Mouse (Mus musculus): ENCODE data around the gene Myo18a. TPM values are rescaled to one million over a fixed set of nuclear protein-coding genes. Genes with fewer than 3 reads are reported as not detected.

The Myo18a gene
- total RNA-seq, 2 experiments from 2014 or later, result 53.9 to 80.1 TPM

DNA sequence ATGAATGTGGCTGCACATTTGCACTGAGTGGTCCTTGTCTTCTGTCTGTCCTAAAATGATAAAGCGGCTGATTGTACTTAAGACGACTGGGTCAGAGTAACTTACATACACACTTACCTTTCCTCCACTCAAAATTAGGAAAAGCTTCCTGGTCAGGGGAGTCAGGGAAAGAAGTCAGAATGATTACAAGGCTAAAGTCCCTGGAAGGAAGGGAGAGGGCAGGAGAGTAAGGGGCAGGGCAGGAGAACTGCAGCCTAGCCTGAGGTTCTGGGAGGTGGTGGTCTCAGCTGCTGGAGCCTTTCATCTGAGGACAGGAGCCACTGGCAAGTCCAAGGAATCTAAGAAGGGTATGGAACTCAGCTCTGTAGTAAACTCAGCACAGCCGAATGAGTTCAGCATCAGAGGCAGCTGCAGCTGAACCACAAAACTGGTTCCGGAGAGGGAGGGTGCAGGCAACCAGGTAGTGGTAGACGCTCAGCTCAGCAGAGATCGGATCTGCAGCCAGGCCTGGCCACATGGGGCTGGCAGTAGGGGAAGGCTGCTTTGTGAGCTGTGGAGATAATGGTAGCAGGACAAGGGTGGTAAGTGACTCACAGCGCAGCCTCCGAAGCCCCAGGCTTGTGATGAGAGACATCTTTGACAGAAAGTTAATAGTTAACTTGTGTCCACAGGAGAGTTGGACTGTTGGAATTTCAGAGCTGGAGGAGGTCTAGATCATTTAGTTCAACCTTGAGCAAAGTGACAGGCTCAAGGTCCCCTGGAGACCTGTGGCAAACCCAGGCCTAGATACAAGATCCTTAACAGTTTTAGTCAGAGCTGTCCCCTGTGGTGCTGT, 9.1 kb downstream of the Myo18a start:
- peak; percentile 21 for DNase-seq

DNA sequence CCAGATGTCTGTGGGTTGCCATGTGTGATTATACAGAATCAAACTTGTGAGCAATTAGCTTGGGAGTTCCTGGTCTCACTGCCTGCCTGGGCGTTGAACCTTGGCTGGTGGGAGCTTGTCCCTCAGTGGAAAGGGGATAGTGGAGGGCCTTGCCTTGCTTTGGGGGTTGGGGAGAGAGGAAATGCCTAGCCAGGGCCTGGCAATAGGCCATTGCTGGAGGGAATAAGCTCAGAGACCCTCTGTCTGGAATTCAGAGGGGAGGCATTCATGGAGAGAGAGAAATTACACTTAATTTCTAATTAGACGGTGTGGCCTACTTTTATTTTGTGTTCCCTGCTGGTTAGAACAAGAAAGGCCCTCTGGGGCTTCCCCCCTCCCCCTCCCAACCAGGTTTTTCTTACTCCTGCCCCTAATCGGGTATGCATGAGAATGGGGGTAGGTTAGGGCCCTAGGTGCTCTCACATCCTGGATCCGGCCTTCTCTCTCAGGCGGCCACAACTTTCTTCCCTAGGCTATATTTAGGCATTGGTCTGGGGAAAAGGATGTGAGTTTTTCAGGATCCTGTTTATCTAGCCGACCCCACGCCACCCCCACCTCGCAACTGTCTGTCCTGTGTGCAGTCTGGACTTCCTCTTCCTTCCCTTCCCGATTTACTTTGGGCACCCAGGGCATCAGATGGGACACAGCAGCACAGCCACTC, 12.8 kb downstream of the Myo18a start:
- DNase-seq, result peak; percentile 36

DNA sequence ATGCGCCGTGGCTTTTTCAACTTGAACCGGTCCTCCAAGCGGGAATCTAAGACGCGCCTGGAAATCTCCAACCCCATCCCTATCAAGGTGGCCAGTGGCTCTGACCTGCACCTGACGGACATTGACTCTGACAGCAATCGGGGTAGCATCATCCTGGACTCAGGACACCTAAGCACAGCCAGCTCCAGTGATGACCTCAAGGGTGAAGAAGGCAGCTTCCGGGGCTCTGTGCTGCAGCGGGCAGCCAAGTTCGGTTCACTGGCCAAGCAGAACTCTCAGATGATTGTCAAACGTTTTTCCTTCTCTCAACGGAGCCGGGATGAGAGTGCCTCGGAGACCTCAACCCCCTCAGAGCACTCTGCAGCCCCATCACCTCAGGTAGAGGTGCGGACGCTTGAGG, 14.4 kb downstream of the Myo18a start:
- DNase-seq, result no peak

DNA sequence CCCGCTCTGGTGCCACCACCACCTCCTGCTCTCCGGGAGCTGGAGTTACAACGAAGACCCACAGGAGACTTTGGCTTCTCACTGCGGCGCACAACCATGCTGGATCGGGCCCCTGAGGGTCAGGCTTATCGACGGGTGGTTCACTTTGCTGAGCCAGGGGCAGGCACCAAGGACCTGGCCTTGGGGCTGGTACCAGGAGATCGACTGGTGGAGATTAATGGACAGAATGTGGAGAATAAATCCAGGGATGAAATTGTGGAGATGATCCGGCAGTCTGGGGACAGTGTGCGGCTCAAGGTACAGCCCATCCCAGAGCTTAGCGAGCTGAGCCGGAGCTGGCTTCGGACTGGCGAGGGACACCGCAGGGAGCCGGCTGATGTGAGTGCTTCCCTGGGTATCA, 14.9 kb downstream of the Myo18a start:
- no peak for DNase-seq

DNA sequence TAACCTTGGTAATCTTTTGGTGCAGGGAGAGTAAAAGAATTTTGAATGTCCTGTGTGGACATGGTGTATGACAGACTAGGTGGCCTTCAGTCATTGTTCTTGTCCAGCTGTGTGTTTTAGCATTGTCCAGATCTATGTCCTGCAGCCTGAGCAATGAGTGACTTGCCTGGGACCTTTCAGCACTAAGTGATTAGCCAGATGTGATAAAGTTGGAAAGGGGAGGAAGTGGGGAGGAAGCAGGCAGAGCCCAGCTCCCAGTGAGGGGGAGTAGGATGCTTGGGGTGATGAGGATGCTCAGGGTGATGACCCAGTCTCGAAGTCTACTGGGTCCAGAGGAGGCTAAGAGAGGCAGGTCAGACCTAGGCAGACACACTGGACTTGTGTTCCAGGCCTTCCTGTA, 16.2 kb downstream of the Myo18a start:
- DNase-seq, result no peak

DNA sequence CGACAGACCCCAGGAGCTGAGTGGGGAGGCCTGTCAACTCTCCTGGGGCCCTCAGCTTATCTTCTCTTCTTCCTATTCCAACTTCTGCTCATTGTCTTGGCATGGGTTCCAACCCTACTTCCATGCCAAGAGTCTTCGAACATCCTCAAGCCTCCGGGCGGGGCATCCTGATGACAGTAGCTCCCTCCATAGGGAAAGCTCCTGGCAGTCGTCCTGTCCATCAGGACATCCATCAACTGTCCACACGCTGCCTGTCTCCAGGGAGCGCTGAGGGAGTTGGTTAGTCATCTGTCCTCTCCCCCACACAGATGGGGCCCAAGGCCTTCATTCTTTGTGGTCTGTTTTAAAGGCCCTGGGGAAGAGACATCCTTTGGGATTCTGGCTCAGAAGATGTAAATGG, 18.0 kb downstream of the Myo18a start:
- peak; percentile 48 for DNase-seq

DNA sequence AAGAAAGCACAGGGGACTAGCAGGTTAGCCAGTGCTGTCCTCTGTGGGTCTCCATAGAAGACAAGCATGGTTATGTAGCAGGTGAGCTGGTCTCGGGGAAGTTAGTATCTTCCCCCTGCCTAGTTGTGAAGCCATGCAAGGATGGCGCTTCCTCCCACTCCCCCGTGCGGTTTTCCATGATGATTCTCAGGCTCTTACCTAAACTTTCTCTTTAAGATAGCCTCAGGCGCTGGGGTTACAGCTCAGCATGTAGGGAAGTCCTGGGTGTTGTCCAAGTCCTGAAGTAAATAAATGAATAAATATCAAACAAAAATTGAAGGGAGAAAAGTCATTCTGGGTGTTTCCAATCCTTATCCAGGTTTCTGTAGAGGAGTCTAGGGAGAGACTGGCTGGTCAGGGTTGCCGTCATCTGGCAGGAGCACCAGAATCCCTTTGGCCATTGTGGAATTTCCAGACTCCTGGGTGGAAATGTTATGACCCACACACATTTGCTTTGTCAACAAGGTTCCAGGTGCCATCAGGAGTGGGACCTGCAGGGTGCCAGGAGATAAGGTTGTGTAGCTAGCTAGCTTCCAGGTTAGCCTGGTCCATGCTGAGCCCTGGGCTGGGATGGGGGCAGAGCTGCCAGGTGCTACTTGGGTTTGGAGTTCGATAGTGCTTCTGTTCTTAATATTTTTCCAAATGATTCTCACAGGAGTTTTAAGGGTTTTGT, 19.2 kb downstream of the Myo18a start:
- DNase-seq, result no peak

DNA sequence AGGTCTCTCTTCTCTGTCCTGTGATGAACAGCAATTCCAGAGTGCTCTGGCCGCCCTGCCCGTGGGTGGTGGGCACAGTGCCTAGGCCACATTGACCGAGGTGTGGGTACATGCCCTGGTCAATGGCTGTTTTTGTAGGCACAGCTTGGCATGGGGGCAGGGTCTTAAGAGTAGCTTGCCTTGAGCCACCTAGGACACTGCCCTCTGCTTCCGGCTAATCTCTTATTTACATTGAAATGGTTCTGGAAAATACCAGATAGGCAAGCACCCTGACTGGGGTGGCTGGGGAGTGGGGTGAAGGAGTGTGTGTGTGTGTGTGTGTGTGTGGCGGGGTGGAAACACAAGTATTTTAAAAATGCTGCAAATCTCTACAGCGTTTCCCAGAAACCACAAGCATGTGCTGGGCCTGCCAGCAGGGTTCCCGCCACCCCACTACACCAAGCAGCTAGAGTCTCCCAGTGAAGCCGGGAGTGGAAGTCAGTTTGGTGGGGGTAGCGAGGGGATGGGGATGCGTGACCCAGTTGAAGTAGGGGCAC, 20.2 kb downstream of the Myo18a start:
- peak; percentile 40 for DNase-seq

DNA sequence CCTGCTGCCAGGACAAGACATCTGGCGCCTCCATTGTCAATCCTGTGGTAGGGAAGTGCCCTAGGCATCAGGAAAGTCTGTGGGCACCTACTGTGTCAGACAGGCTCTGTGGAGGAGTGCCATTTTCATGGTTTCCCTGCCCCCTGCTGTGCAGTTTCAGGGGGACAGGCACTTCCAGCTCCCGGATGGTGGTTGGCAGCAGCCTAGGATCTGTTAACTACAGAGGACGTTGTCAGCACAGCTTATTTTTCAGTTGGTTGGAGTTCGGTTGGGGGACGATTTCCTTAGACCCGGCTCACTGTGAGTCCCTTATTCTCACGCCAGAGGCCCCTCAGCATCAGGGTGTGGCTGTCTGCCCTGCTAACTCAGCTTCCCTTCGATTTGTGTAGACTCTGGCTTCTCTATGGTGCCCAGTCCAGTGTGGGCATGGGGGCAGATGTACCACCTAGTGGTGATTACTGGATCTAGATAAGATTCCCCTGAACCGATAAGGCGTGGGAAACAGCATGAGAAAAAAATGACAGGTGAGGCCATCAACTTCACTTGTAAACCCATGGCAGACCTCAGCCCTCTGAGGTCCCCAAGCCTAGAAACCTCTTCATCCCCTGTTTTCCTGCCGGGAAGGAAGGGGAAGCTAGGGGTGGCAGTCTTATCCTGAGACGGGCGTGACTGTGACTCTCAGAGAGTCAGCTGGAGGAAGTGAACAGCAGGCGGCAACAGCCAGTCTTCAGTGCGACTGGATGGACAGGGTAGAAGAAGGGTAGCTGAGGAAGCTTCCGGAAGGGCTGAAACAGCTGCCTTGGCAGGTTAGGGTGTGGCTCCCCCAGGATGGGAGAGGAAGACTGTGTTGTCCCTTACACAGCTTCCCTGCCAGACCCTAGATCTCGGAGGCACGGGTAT, 21.0 kb downstream of the Myo18a start:
- DNase-seq, result peak; percentile 43

DNA sequence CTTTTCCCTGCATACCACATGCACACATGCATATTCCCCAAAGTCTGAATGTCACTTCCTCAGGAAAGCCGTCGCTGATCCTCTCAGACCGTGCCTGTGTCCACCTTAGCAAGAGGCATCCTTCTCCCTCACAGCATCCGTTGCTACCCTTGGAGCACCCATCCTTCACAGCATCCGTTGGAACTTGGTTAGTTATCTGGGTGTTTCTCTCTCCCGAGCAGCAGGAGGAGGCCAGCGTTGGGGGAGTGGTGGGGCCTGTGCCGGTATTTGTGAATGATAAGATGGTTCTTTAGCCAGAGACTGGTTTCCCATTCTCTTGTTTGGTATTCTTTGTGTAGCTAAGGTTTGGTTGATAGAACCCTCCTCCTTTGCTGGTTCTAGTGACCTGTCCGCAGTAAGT, 21.8 kb downstream of the Myo18a start:
- DNase-seq, result no peak

DNA sequence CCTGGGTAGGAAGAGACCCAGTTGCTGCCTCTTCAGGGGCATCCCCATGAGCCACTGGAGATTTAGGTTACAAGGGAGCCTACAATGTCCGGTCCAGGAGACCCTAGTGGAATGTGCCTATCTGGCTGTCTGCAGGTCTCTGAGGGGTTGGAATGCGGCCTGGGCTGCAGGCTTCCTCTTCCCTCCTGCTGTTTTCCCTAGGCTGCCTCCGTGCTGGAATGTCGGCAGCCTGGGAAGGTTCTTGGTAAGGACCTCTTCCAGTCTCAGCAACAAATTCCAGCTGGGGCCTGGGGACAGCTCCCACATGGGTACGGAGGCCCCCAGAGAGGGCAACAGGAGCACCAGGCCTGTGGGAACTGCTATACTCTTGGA, 22.3 kb downstream of the Myo18a start:
- DNase-seq, result no peak

DNA sequence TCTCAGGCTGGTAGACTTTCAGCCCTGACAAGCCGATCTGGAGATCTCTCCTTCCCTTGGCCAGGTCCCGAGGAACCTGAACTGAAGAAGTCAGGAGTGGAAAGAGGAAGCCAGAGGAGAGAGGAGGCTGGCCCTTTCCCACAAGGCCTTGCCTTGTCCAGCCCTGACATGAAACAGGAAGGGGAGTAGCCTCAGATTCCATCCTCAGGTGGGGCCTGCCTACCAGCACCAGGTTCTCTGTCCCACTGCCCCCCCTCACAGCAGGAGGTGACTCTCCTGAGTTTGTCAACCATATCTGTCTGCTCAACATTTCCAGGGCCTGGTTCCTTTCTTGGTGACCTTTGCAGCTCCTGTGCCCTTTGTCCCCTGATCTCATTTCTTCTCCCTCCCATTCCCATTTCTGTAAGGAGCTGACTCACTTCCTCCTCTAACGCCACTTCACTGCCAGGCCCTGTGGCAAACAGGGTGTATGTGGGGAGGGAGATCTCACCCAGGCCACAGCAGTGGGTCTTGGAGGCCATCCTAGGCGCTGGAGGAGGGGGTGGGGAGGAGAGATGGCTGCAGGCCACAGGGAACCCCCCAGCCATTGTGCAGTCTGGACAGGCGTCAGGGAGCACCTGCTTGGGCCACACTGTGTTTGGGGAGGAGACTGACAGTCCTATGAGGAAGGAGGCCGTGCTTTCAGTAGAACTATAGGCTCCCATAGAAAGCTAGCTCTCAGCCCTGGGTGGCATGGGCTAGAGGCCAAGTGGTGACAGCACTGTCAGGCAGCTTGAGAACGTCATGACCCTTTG, 22.9 kb downstream of the Myo18a start:
- DNase-seq, result peak; percentile 68

DNA sequence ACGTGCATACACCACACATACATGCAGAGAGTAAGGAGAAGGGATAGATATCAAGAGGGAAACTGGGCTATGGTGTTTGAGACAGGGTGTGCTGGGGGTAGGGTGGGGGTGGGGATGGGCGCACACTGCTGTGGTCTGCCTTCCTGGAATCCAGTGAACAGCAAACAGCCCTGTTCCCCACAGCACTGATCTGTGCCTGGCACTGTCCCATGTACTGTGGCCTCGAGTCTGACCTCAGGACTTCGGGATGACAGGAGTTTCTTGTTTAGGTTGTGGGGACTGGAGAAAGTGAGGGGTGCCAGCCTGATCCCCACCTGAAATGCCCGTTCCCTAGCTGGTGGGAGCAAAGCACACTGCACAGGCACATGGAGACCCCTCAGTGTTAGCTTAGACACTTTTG, 24.7 kb downstream of the Myo18a start, which contains the start of gene Gm10277:
Gm10277 (minus strand) TSS at position 41 of the 400 bp plus-strand sequence.
- DNase-seq, result no peak

DNA sequence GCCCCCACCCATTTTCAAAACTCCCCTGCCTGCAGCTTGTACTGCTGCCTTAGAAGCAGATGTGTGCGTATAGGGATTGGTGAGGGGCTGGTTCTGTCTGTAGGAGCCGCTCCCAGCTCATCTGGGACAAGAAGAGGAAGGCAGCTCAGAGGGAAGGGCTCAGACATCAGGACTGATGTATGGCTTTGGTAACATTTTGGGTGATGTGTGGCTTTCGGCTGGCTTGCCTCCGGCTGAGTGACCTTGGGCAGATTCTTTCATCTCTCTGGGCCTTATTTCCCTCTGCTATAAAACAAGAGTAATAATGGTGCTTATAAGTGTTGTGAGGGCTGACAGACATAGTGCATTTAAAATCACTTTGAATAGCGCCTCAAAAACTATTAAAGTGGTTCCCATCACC, 26.5 kb downstream of the Myo18a start:
- no peak for DNase-seq

DNA sequence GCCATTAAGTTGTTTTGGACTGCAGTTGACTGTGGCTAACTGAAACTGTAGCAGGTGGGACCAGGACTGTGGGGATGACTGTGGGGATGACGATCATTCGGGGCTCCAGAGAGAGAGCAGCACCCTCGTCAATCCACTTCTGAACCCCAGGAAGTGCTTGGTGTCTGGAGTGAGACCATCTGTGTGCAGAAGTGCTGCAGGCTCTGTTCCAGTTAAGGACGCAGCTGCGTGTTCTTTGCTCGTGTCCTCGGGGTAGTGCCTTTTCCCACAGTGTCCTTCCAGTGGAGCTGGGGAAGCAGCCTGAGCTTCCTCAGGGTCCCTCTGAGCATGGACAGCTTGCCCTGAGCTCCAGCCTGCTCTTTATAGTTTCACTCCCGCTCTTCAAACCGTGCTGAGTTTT, 27.2 kb downstream of the Myo18a start:
- no peak for DNase-seq

DNA sequence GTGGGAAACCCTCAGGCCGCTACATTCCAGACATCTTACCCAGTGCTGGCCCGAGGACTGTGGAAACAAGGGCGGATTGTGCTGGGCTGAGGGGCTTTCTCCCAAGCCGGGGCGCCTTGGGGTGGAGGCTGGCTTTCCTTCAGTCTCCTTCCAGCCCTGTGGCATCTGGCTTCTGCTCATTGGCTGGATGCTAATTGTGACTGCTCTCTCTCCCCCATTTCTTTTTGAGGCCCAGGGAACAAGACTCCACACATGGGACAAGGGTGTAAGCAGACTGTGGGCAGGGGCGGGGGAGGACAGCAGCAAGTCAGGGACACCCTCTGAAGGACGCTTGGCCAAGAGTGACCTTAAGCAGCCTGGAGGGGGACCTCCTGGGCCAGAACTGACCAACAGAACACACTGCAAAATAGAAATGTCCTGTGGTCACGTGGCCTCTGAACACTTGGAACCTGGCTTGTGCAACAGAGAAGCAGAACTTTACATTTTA, 28.2 kb downstream of the Myo18a start:
- peak; percentile 63 for DNase-seq

DNA sequence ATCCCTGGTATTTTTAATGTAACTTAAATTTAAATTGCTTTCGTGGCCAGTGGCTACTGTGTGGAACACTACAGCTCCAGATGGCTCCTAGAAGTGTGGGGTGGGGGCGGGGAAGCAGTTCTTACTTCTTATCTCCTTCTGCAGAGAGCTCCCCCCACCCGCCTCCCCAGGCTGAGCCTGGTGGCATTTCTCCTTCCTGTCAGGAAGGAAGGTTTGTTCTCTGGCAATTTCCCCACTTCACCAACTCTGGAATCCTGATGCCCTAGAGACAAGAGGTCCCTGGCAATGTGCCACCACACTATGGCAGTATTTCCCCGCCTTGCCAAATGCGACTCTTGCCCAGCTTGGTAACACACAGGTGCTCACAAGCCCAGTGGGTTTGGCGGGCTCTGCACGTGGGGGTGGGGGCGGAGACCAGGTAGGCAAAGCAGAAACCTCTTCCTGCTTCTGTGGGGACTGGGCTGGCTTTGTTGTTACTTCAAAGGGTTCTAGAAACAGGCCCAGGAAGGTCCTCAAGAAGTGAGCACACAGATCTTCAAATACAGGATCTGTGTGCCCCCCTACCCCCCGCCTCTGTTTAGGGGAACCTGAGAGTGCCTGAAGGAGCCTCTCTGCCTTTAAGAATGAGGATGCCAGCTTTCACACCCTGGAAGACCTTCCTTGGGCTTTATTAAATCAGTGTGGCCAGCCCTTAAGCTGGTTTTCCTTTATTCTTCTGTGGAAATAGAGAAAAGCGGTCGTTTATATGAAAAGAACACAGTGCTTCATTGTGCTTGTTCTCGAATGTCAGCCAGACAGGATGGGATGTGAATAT, 28.9 kb downstream of the Myo18a start:
- DNase-seq, result peak; percentile 82

DNA sequence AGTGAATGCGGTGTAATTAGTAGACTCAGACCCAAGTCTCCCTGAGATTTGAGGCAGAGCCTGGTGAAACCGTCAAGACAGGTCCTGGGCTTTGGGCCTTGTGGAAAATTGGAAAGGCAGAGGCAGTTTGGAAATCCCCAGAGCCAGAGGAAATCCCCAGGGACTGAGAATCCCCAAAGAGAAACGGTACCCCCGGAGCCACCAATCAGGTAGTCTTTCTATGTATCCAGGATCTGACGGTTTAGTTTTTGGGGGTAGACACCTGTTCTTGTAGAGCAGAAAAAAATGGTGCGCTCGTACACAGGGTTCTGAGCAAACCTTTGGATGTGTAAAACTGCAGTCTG, 29.5 kb downstream of the Myo18a start:
- DNase-seq, result no peak

DNA sequence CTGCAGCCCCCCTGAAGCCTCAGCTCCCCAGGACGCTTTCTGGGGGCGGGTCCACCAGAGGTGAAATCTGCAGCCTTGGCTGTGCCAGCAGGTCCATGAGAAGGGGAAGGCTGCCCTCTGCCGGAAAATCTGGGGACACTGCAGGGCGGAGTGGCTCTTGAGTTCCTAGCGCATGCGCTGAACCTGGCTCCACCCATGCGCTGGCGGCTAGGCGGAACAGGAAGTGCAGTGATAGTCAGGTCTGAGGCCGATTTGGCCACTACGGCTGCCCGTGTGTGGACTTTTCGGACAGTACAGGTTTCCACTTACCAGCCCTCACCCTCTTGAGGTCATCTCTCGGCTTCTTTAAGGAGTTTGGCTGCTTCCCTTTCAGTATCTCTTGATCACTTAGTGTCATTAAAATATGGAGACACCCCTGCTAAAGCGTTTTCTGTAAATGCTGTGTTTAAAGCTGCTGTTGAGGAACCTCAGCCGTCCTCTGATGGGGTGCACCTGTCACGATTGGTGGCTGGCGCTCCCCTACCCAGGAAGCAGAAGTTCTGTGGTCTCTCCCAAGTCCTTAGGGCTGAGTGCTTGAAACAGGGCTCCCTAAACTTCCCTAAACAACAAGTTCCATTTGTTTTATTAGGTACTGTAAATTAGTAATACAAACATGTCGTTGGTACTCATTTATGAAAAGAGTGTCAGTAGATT, 30.3 kb downstream of the Myo18a start:
- peak; percentile 98 for DNase-seq
